Mouse (Mus musculus) adrenal gland, postnatal 36 days (tissue): ENCODE measurements around the gene Smpdl3b. TPM values are rescaled to one million over a fixed set of nuclear protein-coding genes. Genes with fewer than 3 reads are reported as not detected.

Source experiments
- DNase-seq, 2 experiments: peaks; one replicate each; pipeline ENCODE4 v3.0.0; 2021; ENCODE audit warnings: mixed read lengths in 1 of 2
- total RNA-seq, 2 experiments: library from RNA; stranded (reverse); gene quantifications; 2 replicates each; pipeline ENCODE4 v1.2.3; 2021

The Smpdl3b gene
- total RNA-seq, 2 experiments from 2014 or later = 0.99 to 31.3 TPM

- no peak for DNase-seq
Observed at GRCm38 (mm10) chr4:132734766-132735165, 22.3 kb downstream of the Smpdl3b start.

GRCm38 (mm10) chr4:132733071-132733770, 23.8 kb downstream of the Smpdl3b start:
- no peak for DNase-seq

GRCm38 (mm10) chr4:132732148-132732684, 24.8 kb downstream of the Smpdl3b start, which contains the start of gene Xkr8:
Gene Xkr8, minus strand, starts transcription at chr4:132732546.
- peak; percentile 96 to 99 for DNase-seq

GRCm38 (mm10) chr4:132731616-132732015, 25.4 kb downstream of the Smpdl3b start:
- peak in 1 of 2 experiments; percentile 24 for DNase-seq

GRCm38 (mm10) chr4:132728233-132728632, 28.8 kb downstream of the Smpdl3b start:
- DNase-seq = no peak

GRCm38 (mm10) chr4:132718251-132718650, 38.8 kb downstream of the Smpdl3b start:
- DNase-seq = no peak

GRCm38 (mm10) chr4:132713181-132713580, 43.9 kb downstream of the Smpdl3b start:
- no peak for DNase-seq

GRCm38 (mm10) chr4:132706885-132707284, 50.2 kb downstream of the Smpdl3b start:
- no peak for DNase-seq

GRCm38 (mm10) chr4:132702076-132702475, 55.0 kb downstream of the Smpdl3b start:
- no peak for DNase-seq

- no peak for DNase-seq
Observed at GRCm38 (mm10) chr4:132693366-132693765, 63.7 kb downstream of the Smpdl3b start.

GRCm38 (mm10) chr4:132689634-132690033, 67.4 kb downstream of the Smpdl3b start:
- DNase-seq = no peak

Other genes with a start within 250 kb of the Smpdl3b start
- gene Sesn2, start 246.8 kb downstream of the Smpdl3b start, total RNA-seq = 10 to 100 TPM; 12.9 to 24.8 TPM
- gene Atpif1, start 223.6 kb downstream of the Smpdl3b start, total RNA-seq = 100 to 1,000 TPM; 352 to 374 TPM
- 10 to 100 TPM; 88.0 to 95.5 TPM for gene Dnajc8, start 221.7 kb downstream of the Smpdl3b start, total RNA-seq
- gene Ptafr, start 193.2 kb downstream of the Smpdl3b start, total RNA-seq = 1 to 10 TPM; 1.6 to 2.1 TPM
- gene Eya3, start 118.3 kb downstream of the Smpdl3b start, total RNA-seq = 10 to 100 TPM; 24.6 to 28.2 TPM
- gene Xkr8, start 24.7 kb downstream of the Smpdl3b start, total RNA-seq = 1 to 10 TPM; 3.3 to 5.7 TPM
- 10 to 100 TPM; 10.8 to 13.6 TPM for gene Rpa2, start 11.1 kb upstream of the Smpdl3b start, total RNA-seq
- gene Themis2, start 39.1 kb upstream of the Smpdl3b start, total RNA-seq = 1 to 10 TPM; 1.3 to 1.7 TPM
- 10 to 100 TPM; 43.0 to 49.3 TPM for gene Ppp1r8, start 85.9 kb upstream of the Smpdl3b start, total RNA-seq
- gene Stx12, start 127.3 kb upstream of the Smpdl3b start, total RNA-seq = 10 to 100 TPM; 60.9 to 64.1 TPM
- 10 to 100 TPM; 35.5 to 38.6 TPM for gene Fam76a, start 165.3 kb upstream of the Smpdl3b start, total RNA-seq
- gene Fgr, start 216.8 kb upstream of the Smpdl3b start, total RNA-seq = under 1 TPM; 0.30 to 0.40 TPM